Mouse (Mus musculus) neural tube, embryonic 14.5 days (tissue): ENCODE data around the gene Pnpla3. TPM values are rescaled to one million over a fixed set of nuclear protein-coding genes. Genes with fewer than 3 reads are reported as not detected.

Experiments used
- ATAC-seq: fragments of 200-750 bp; cut with Nextera tagmentation; 2 replicates; pipeline ENCODE4 v1.8.0; 2017; ENCODE audit warnings: low read depth, mild to moderate bottlenecking, moderate TSS enrichment, moderate library complexity
- H3K27ac ChIP-seq: fragments of 300-500 bp; sonication (generic); 2 replicates; pipeline ENCODE4 v1.5.1; 2014; ENCODE audit warnings: low read depth, mild to moderate bottlenecking, control low read depth, low read length, moderate library complexity, mixed read lengths
- H3K27me3 ChIP-seq: fragments of 300-500 bp; sonication (generic); 2 replicates; pipeline ENCODE4 v1.6.1; 2014; ENCODE audit warnings: low read length; ENCODE audit not compliant: control insufficient read depth, insufficient read depth
- H3K36me3 ChIP-seq: fragments of 300-500 bp; sonication (generic); 2 replicates; pipeline ENCODE4 v1.6.1; 2014; ENCODE audit warnings: low read length, mixed read lengths; ENCODE audit not compliant: control insufficient read depth, insufficient read depth
- H3K4me1 ChIP-seq: fragments of 300-500 bp; sonication (generic); 2 replicates; pipeline ENCODE4 v1.6.1; 2014; ENCODE audit warnings: low read length; ENCODE audit not compliant: control insufficient read depth, insufficient read depth
- H3K4me2 ChIP-seq: fragments of 300-500 bp; sonication (generic); 2 replicates; pipeline ENCODE4 v1.6.1; 2014; ENCODE audit warnings: mild to moderate bottlenecking, low read depth, low read length, control low read depth
- H3K4me3 ChIP-seq: fragments of 300-500 bp; sonication (generic); 2 replicates; pipeline ENCODE4 v1.5.1; 2014; ENCODE audit warnings: low read depth, low read length, control low read depth, mixed read lengths
- H3K9ac ChIP-seq: fragments of 300-500 bp; sonication (generic); replicated peaks from 2 replicates; pipeline ENCODE4 v1.6.1; 2014; ENCODE audit warnings: low read depth, mild to moderate bottlenecking, control low read depth, low read length, mixed read lengths
- H3K9me3 ChIP-seq: fragments of 300-500 bp; sonication (generic); 2 replicates; pipeline ENCODE4 v1.6.1; 2016; ENCODE audit warnings: low read length; ENCODE audit not compliant: control insufficient read depth
- WGBS: fragments of 180-500 bp; shearing (Covaris S2); extraction: QIAGEN DNeasy Blood & Tissue Kit; methylation state at CpG from one replicate; pipeline ENCODE4 v1.1.7; 2014; 5-methylcytosine and 5-hydroxymethylcytosine counted together
- polyA plus RNA-seq: library from polyadenylated mRNA; unstranded; fragments of >200 nt; fragmentation: Nextera tagmentation; extraction: Ambion mirVana; gene quantifications from 2 replicates; pipeline ENCODE4 v1.2.1, GENCODE M21; 2014

Gene Pnpla3
- polyA plus RNA-seq, result 6.0 and 6.1 TPM in 2 replicates

- H3K4me3 ChIP-seq, result peak within 1 kb of the TSS; percentile 53
- under 1% methylated on average over 28 of the region's 28 CpGs for WGBS
- no peaks in the 10 kb centered on the region for H3K27me3 ChIP-seq
- peak within 1 kb of the TSS; percentile 94 for H3K4me2 ChIP-seq
- H3K36me3 ChIP-seq, result no peaks in the 10 kb centered on the region
- H3K9ac ChIP-seq, result peak within 1 kb of the TSS; percentile 71
- peak within 1 kb of the TSS; percentile 80 for H3K27ac ChIP-seq
- no peaks in the 10 kb centered on the region for H3K9me3 ChIP-seq
- ATAC-seq, result peak; percentile 96
- H3K4me1 ChIP-seq, result peaks cover 10% of the 10 kb centered on the region; the same call in 1 of the 2 replicates
Measured at GRCm38 (mm10) chr15:84167600-84167999, at the start of gene Pnpla3. Pnpla3 (plus strand) TSS chr15:84167837.

- no peak for ATAC-seq
- Histone ChIP-seq H3K36me3 (no peaks in the 10 kb centered on the region), H3K4me2 (no peak overlapping the region), H3K27ac (no peak overlapping the region), H3K4me3 (no peak overlapping the region), H3K27me3 (no peaks in the 10 kb centered on the region), H3K4me1 (no peaks in the 10 kb centered on the region), H3K9ac (no peak overlapping the region), H3K9me3 (no peaks in the 10 kb centered on the region)
- WGBS, result 19% methylated on average over 6 of the region's 6 CpGs
Measured at GRCm38 (mm10) chr15:84120612-84121011, 47.0 kb upstream of the Pnpla3 start.

- no peak for ATAC-seq
- no peaks in the 10 kb centered on the region for H3K36me3 ChIP-seq
- H3K4me1 ChIP-seq, result no peaks in the 10 kb centered on the region
- no peak overlapping the region for H3K4me2 ChIP-seq
- H3K9ac ChIP-seq, result no peak overlapping the region
- H3K9me3 ChIP-seq, result no peaks in the 10 kb centered on the region
- H3K27me3 ChIP-seq, result no peaks in the 10 kb centered on the region
- WGBS, result 81% methylated on average over 7 of the region's 7 CpGs
- no peak overlapping the region for H3K27ac ChIP-seq
- no peak overlapping the region for H3K4me3 ChIP-seq
Measured at GRCm38 (mm10) chr15:84121036-84121435, 46.6 kb upstream of the Pnpla3 start.

- Histone ChIP-seq H3K9ac (no peak within 1 kb of the TSS), H3K36me3 (no peaks in the 10 kb centered on the region), H3K27ac (no peak within 1 kb of the TSS), H3K9me3 (no peaks in the 10 kb centered on the region), H3K27me3 (no peaks in the 10 kb centered on the region), H3K4me3 (no peak within 1 kb of the TSS), H3K4me2 (no peak within 1 kb of the TSS), H3K4me1 (no peaks in the 10 kb centered on the region)
- WGBS, result 85% methylated on average over 8 of the region's 8 CpGs
- ATAC-seq, result no peak
Measured at GRCm38 (mm10) chr15:84123075-84123474, 44.6 kb upstream of the Pnpla3 start, which contains the start of gene Pnpla5. Pnpla5 (minus strand) TSS chr15:84123175.

GRCm38 (mm10) chr15:84124086-84124485 is 43.6 kb upstream of the Pnpla3 start:
- Histone ChIP-seq H3K4me2 (no peak overlapping the region), H3K9me3 (no peaks in the 10 kb centered on the region), H3K36me3 (no peaks in the 10 kb centered on the region), H3K27ac (no peak overlapping the region), H3K27me3 (no peaks in the 10 kb centered on the region), H3K4me3 (no peak overlapping the region), H3K4me1 (no peaks in the 10 kb centered on the region), H3K9ac (no peak overlapping the region)
- ATAC-seq, result no peak
- WGBS, result 76% methylated on average over 7 of the region's 7 CpGs

- Histone ChIP-seq H3K9ac (no peak overlapping the region), H3K27ac (no peak overlapping the region), H3K4me1 (no peaks in the 10 kb centered on the region), H3K4me2 (no peak overlapping the region), H3K27me3 (no peaks in the 10 kb centered on the region), H3K9me3 (no peaks in the 10 kb centered on the region), H3K4me3 (no peak overlapping the region), H3K36me3 (no peaks in the 10 kb centered on the region)
- no peak for ATAC-seq
- 71% methylated on average over 4 of the region's 4 CpGs for WGBS
Measured at GRCm38 (mm10) chr15:84126447-84126846, 41.2 kb upstream of the Pnpla3 start.

- no peaks in the 10 kb centered on the region for H3K9me3 ChIP-seq
- no peak overlapping the region for H3K9ac ChIP-seq
- ATAC-seq, result no peak
- H3K36me3 ChIP-seq, result no peaks in the 10 kb centered on the region
- no peaks in the 10 kb centered on the region for H3K27me3 ChIP-seq
- no peak overlapping the region for H3K27ac ChIP-seq
- WGBS, result 37% methylated on average over 5 of the region's 5 CpGs
- H3K4me2 ChIP-seq, result no peak overlapping the region
- H3K4me1 ChIP-seq, result no peaks in the 10 kb centered on the region
- no peak overlapping the region for H3K4me3 ChIP-seq
Measured at GRCm38 (mm10) chr15:84126871-84127270, 40.8 kb upstream of the Pnpla3 start.

GRCm38 (mm10) chr15:84131096-84131786 is 36.4 kb upstream of the Pnpla3 start:
- no peaks in the 10 kb centered on the region for H3K27me3 ChIP-seq
- no peak overlapping the region for H3K27ac ChIP-seq
- ATAC-seq, result no peak
- 67% methylated on average over 16 of the region's 16 CpGs for WGBS
- no peak overlapping the region for H3K4me3 ChIP-seq
- no peak overlapping the region for H3K4me2 ChIP-seq
- H3K4me1 ChIP-seq, result no peaks in the 10 kb centered on the region
- H3K36me3 ChIP-seq, result no peaks in the 10 kb centered on the region
- no peak overlapping the region for H3K9ac ChIP-seq
- no peaks in the 10 kb centered on the region for H3K9me3 ChIP-seq

- no peaks in the 10 kb centered on the region for H3K36me3 ChIP-seq
- no peaks in the 10 kb centered on the region for H3K9me3 ChIP-seq
- no peaks in the 10 kb centered on the region for H3K27me3 ChIP-seq
- no peaks in the 10 kb centered on the region for H3K4me1 ChIP-seq
- 93% methylated on average over 7 of the region's 7 CpGs for WGBS
- no peak overlapping the region for H3K4me2 ChIP-seq
- no peak overlapping the region for H3K4me3 ChIP-seq
- H3K9ac ChIP-seq, result no peak overlapping the region
- ATAC-seq, result no peak
- H3K27ac ChIP-seq, result no peak overlapping the region
Measured at GRCm38 (mm10) chr15:84131971-84132370, 35.7 kb upstream of the Pnpla3 start.
